Comparison of ENCODE assay signal across 35 mouse cellular contexts in genomic region chr9:31307232-31307631, GRCm38 (mm10).
"Had no signal": no experiment of that assay in that cellular context is flagged by ENCODE, and none has a peak within 500 bp of the region (broad histone marks: within the 10 kb centered on the region; RNA-seq: fewer than 3 reads in every experiment).

No protein-coding gene starts in this region.

- ATAC-seq: hindbrain, embryonic 16.5 days; hindbrain, postnatal 0 days; inflammation-experienced regulatory T-cells, adult 6 months; intestine, embryonic 15.5 days; intestine, embryonic 16.5 days; intestine, postnatal 0 days had no signal

- H3K9ac ChIP-seq: heart, embryonic 12.5 days; heart, embryonic 13.5 days; heart, embryonic 15.5 days; hindbrain, embryonic 12.5 days; hindbrain, embryonic 13.5 days; hindbrain, embryonic 14.5 days; hindbrain, embryonic 15.5 days; intestine, embryonic 15.5 days; kidney, embryonic 15.5 days had no signal

- DNase-seq: heart, postnatal 10 days; heart, postnatal 14 days; heart, postnatal 36 days; heart, postnatal 4 days; kidney, adult 11 months; kidney, adult 18-20 months; kidney, adult 2 months; kidney, adult 8-10 months; kidney, adult 9 months; kidney, postnatal 10 days; kidney, postnatal 14 days; kidney, postnatal 25 days; kidney, postnatal 36 days; kidney, postnatal 4 days; layer of hippocampus, adult 9-11 months; layer of hippocampus, postnatal 36 days had no signal

- H3K36me3 ChIP-seq: heart, embryonic 10.5 days; heart, embryonic 15.5 days; hindbrain, embryonic 12.5 days; hindbrain, embryonic 13.5 days; hindbrain, embryonic 15.5 days; intestine, embryonic 15.5 days; kidney, embryonic 15.5 days had no signal

- H3K4me2 ChIP-seq: heart, embryonic 11.5 days; heart, embryonic 12.5 days; heart, embryonic 13.5 days; heart, embryonic 15.5 days; hindbrain, embryonic 12.5 days; hindbrain, embryonic 13.5 days; hindbrain, embryonic 14.5 days; hindbrain, embryonic 15.5 days; intestine, embryonic 15.5 days; kidney, embryonic 15.5 days had no signal

- H3K9me3 ChIP-seq: heart, embryonic 10.5 days; heart, embryonic 12.5 days; heart, embryonic 15.5 days; hindbrain, embryonic 12.5 days; hindbrain, embryonic 13.5 days; hindbrain, embryonic 15.5 days; intestine, embryonic 15.5 days; kidney, embryonic 15.5 days had no signal

- H3K27me3 ChIP-seq: heart, embryonic 12.5 days; heart, embryonic 13.5 days; heart, embryonic 15.5 days; hindbrain, embryonic 12.5 days; hindbrain, embryonic 13.5 days; hindbrain, embryonic 15.5 days; intestine, embryonic 15.5 days; kidney, embryonic 15.5 days had no signal

- H3K4me3 ChIP-seq: heart, embryonic 10.5 days; heart, embryonic 12.5 days; heart, embryonic 13.5 days; heart, embryonic 15.5 days; hindbrain, embryonic 10.5 days; hindbrain, embryonic 12.5 days; hindbrain, embryonic 13.5 days; hindbrain, embryonic 15.5 days; intestine, embryonic 15.5 days; kidney, embryonic 15.5 days; layer of hippocampus, adult 2 months had no signal

- H3K4me1 ChIP-seq: hindbrain, embryonic 10.5 days; hindbrain, embryonic 12.5 days; hindbrain, embryonic 13.5 days; intestine, embryonic 15.5 days; kidney, embryonic 15.5 days had no signal

- H3K27ac ChIP-seq: heart, embryonic 10.5 days; heart, embryonic 13.5 days; heart, embryonic 15.5 days; hindbrain, embryonic 10.5 days; hindbrain, embryonic 12.5 days; hindbrain, embryonic 13.5 days; hindbrain, embryonic 14.5 days; hindbrain, embryonic 15.5 days; hindbrain, postnatal 0 days; intestine, embryonic 15.5 days; kidney, embryonic 15.5 days; kidney, postnatal 0 days; layer of hippocampus, adult 2 months had no signal
